Mouse (Mus musculus) E14TG2a.4 (cell line): ENCODE data around the gene Keg1.

Experiments used
- H3K27me3 ChIP-seq: 2 replicates; pipeline ENCODE4 v1.6.1; 2014; ENCODE audit warnings: low read length, control low read depth; ENCODE audit not compliant: insufficient read depth
- H3K36me3 ChIP-seq: 2 replicates; pipeline ENCODE4 v1.6.1; 2014; ENCODE audit warnings: low read length, control low read depth; ENCODE audit not compliant: insufficient read depth
- H3K4me1 ChIP-seq: replicated peaks from 2 replicates; pipeline ENCODE4 v1.6.1; 2014; ENCODE audit warnings: low read depth, low read length, control low read depth
- H3K4me3 ChIP-seq: replicated peaks from 2 replicates; pipeline ENCODE4 v1.5.1; 2014; ENCODE audit warnings: mild to moderate bottlenecking, low read length
- H3K9me3 ChIP-seq: 2 replicates; pipeline ENCODE4 v1.6.1; 2014; ENCODE audit warnings: low read length, control low read depth
- CTCF ChIP-seq: conservative IDR thresholded peaks from 2 replicates; pipeline ENCODE4 v1.5.1; 2014; ENCODE audit warnings: low read length
- NANOG ChIP-seq: IDR thresholded peaks from 2 replicates; pipeline ENCODE4 v1.6.1; 2014; ENCODE audit warnings: borderline replicate concordance, low read length, mixed read lengths
- POU5F1 ChIP-seq: IDR thresholded peaks from 2 replicates; pipeline ENCODE4 v1.6.1; 2014; ENCODE audit warnings: low read length, borderline replicate concordance

Gene Keg1

DNA sequence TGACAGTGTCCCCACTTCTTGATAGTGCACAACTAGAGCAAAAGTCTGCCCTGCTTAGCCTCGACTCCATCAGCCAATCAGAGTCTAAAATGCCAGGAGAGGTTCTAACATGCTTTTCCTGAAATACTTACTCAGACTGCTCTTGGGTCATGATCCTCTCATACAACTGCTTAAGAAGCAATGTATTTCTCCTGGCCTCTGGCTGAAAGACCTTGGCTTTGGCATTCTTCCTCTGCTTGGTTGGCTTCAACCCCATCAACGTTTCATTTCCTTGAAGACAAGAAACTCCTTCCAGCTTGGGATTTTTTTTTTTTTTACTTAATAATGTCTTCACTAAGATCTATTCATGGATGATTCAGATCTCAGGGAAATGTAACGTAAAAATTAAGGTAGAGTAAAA is 60.7 kb downstream of the Keg1 start:
- Histone ChIP-seq H3K36me3 (no peaks in the 10 kb centered on the region), H3K9me3 (no peaks in the 10 kb centered on the region), H3K4me3 (no peak overlapping the region), H3K27me3 (no peaks in the 10 kb centered on the region; the same call in 1 of the 2 replicates), H3K4me1 (no peaks in the 10 kb centered on the region)
- no peak for TF ChIP-seq POU5F1
- no peak for TF ChIP-seq CTCF
- TF ChIP-seq NANOG: no peak

DNA sequence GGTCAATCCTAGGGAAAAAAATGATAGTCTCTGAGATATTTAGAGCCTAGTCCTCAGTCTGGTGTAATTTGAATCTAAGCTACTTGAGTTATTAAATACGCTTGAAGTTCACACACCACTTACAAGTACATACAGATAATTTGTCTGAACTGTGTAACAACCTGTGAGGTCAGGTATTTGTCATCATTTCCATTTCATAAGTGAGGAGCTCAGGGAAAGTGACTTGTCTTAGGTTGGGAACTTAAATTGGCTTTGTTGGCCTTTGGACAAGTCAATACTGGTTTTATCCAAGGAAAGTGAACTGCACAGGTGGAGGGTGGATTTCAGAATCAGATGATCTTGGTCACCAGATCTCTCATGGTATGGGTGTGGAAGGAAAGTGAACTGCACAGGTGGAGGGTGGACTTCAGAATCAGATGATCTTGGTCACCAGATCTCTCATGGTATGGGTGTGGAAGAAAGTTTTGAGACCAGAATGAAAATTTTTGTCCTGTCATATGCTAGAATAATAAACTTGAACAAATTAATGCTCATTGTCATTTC is 63.4 kb downstream of the Keg1 start:
- no peaks in the 10 kb centered on the region; the same call in 1 of the 2 replicates for H3K27me3 ChIP-seq
- H3K4me1 ChIP-seq: no peaks in the 10 kb centered on the region
- TF ChIP-seq POU5F1: no peak
- no peak for TF ChIP-seq NANOG
- TF ChIP-seq CTCF: no peak

DNA sequence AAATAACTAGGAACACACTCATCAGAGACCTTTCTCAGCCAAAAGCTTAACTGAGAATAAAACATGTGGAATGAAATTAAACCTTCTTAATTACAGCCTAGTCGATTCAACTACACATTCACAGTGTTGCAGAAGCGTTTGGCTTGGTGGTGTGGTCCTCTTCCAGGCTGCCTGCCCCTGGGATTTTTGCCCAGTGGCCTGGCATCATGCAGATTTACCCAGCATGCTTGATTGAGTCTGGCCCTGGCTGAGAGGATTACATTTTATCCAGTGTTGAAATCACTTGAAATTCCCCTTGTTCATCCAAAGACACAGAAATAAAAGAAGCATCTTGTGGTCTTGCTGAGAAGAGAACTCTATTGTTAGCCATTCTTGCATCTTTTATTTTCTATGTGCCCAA is 64.1 kb downstream of the Keg1 start:
- Histone ChIP-seq H3K4me3 (no peak overlapping the region), H3K4me1 (no peaks in the 10 kb centered on the region), H3K36me3 (peaks cover 22% of the 10 kb centered on the region), H3K27me3 (no peaks in the 10 kb centered on the region; the same call in 1 of the 2 replicates), H3K9me3 (no peaks in the 10 kb centered on the region)
- no peak for TF ChIP-seq CTCF
- no peak for TF ChIP-seq NANOG
- TF ChIP-seq POU5F1: no peak

More for the DNA sequence above, 63.4 kb downstream of the Keg1 start:
- H3K36me3 ChIP-seq: peaks cover 16% of the 10 kb centered on the region
- no peak overlapping the region for H3K4me3 ChIP-seq
- no peaks in the 10 kb centered on the region for H3K9me3 ChIP-seq

DNA sequence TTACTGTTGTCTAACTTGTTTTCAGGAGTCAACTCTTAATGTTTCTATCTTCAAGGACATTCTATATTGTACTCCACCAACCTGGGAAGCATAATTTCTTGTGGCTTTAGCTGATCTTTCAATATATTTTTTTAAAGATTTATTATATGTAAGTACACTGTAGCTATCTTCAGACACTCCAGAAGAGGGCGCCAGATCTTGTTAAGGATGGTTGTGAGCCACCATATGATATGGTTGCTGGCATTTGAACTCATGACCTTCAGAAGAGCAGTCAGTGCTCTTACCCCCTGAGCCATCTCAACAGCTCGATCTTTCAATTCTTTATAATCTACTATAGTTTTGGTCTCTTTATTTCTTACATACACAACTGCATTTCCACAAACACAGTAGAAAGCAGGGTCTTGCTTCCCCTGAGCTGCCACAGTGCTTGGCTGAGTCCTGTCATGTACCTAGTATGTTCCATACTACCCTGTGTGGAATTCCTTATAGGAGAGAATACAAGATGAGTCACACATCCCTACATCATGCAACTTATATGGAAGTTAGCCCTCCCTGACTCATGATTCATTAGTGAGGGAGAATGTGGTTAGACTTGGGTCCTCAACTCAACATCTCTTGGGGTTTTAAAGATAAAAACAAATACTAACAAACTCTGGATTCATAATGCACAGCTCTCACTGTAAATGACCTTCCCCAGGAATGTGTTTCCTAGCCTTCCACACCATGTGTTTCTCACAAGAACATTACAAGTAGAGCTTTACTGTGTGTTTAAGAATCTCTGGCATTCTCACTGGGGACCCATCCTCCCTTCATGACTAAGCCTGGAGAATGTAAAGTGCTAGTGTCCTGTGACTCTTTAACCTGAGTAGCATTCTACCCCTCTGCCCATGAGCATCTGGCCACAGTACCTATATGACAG is 66.9 kb downstream of the Keg1 start:
- Histone ChIP-seq H3K4me1 (peaks cover 4% of the 10 kb centered on the region; the same call in 1 of the 2 replicates), H3K36me3 (peaks cover 45% of the 10 kb centered on the region), H3K4me3 (no peak overlapping the region), H3K27me3 (no peaks in the 10 kb centered on the region), H3K9me3 (no peaks in the 10 kb centered on the region)
- TF ChIP-seq CTCF (peak; percentile 37), POU5F1 (no peak)

DNA sequence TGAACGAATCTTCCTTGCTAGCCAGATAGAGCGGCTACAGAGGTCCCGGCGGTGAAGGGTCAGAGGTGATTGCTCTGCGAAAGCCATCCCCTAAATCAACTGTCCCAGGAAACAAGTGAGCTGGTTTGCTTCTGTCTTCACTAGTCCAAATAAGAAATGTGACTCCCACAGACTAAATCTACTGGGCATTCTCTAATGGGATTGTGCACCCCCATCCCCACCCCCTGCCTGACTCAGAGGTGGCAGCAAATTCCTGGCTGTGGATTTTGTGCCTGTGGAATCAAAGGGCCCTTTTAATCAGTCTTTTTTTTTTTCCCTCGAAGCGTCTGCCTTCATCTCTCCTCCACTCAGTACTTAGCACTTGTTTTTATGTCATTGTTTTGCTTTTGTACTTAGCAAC is 69.7 kb downstream of the Keg1 start, which contains the start of gene Cntf:
Cntf (minus strand) TSS at position 325 of the 400 bp plus-strand sequence.
- peaks cover 7% of the 10 kb centered on the region; the same call in 1 of the 2 replicates for H3K4me1 ChIP-seq
- peaks cover 73% of the 10 kb centered on the region for H3K36me3 ChIP-seq
- no peaks in the 10 kb centered on the region for H3K9me3 ChIP-seq
- TF ChIP-seq CTCF: no peak
- TF ChIP-seq POU5F1: no peak
- no peak for TF ChIP-seq NANOG
- no peak within 1 kb of the TSS for H3K4me3 ChIP-seq
- no peaks in the 10 kb centered on the region for H3K27me3 ChIP-seq
